Mouse (Mus musculus) CD8-positive naive resting alpha-beta T cell, adult 2 months (primary cell): ENCODE measurements around the gene Dop1b.
A peak's percentile ranks its signal among the peaks of the same experiment; 100 is the strongest.
"Not testable (repeated sequence)": the region's sequence is repeated elsewhere in the genome, so short reads cannot be mapped to it uniquely, and the experiment has no call there.

Experiments used
- DNase-seq, 2 experiments: peaks; one replicate each; pipeline ENCODE4 v3.0.0; 2022; ENCODE audit warnings: low read depth in 2 of 2, low spot score in 2 of 2

The Dop1b gene

GRCm38 (mm10) chr16:93749147-93749910 lies 37.6 kb downstream of the Dop1b start:
- DNase-seq = no peak

- no peak for DNase-seq
These were observed 38.8 kb downstream of the Dop1b start for GRCm38 (mm10) chr16:93750464-93750863.

- DNase-seq = no peak
These were observed 40.1 kb downstream of the Dop1b start for GRCm38 (mm10) chr16:93751816-93752215.

- DNase-seq = no peak
These were observed 44.9 kb downstream of the Dop1b start for GRCm38 (mm10) chr16:93756622-93757021.

- DNase-seq = no peak
These were observed 51.7 kb downstream of the Dop1b start for GRCm38 (mm10) chr16:93763378-93763777.

GRCm38 (mm10) chr16:93764597-93764996 lies 52.9 kb downstream of the Dop1b start:
- DNase-seq = no peak

GRCm38 (mm10) chr16:93766956-93767355 lies 55.3 kb downstream of the Dop1b start:
- no peak for DNase-seq

GRCm38 (mm10) chr16:93767548-93767947 lies 55.8 kb downstream of the Dop1b start:
- DNase-seq = no peak

- DNase-seq = no peak
These were observed 57.9 kb downstream of the Dop1b start for GRCm38 (mm10) chr16:93769621-93770020.

GRCm38 (mm10) chr16:93770271-93770926 lies 58.7 kb downstream of the Dop1b start:
- no peak for DNase-seq

- no peak for DNase-seq
These were observed 63.0 kb downstream of the Dop1b start for GRCm38 (mm10) chr16:93774658-93775057.

- no peak for DNase-seq
These were observed 64.8 kb downstream of the Dop1b start for GRCm38 (mm10) chr16:93776468-93776867.

- no peak for DNase-seq
These were observed 65.7 kb downstream of the Dop1b start for GRCm38 (mm10) chr16:93777247-93777999.

- DNase-seq = not testable (repeated sequence)
These were observed 66.7 kb downstream of the Dop1b start for GRCm38 (mm10) chr16:93778393-93778792.

- DNase-seq = no peak
These were observed 67.8 kb downstream of the Dop1b start for GRCm38 (mm10) chr16:93779554-93779953.

GRCm38 (mm10) chr16:93780660-93781479 lies 69.2 kb downstream of the Dop1b start:
- DNase-seq = peak in 1 of 2 experiments; percentile 41

- DNase-seq = no peak
These were observed 72.5 kb downstream of the Dop1b start for GRCm38 (mm10) chr16:93784175-93784574.

GRCm38 (mm10) chr16:93785805-93786204 lies 74.1 kb downstream of the Dop1b start:
- DNase-seq = no peak

GRCm38 (mm10) chr16:93788388-93788787 lies 76.7 kb downstream of the Dop1b start:
- no peak for DNase-seq

- no peak for DNase-seq
These were observed 77.2 kb downstream of the Dop1b start for GRCm38 (mm10) chr16:93788881-93789280.
